Mouse (Mus musculus): ENCODE measurements around the gene Rtn2. TPM values are rescaled to one million over a fixed set of nuclear protein-coding genes. Genes with fewer than 3 reads are reported as not detected.

Rtn2 gene
- total RNA-seq, 4 experiments from 2014 or later = 3.8 to 15.0 (median 6.8) TPM

DNA sequence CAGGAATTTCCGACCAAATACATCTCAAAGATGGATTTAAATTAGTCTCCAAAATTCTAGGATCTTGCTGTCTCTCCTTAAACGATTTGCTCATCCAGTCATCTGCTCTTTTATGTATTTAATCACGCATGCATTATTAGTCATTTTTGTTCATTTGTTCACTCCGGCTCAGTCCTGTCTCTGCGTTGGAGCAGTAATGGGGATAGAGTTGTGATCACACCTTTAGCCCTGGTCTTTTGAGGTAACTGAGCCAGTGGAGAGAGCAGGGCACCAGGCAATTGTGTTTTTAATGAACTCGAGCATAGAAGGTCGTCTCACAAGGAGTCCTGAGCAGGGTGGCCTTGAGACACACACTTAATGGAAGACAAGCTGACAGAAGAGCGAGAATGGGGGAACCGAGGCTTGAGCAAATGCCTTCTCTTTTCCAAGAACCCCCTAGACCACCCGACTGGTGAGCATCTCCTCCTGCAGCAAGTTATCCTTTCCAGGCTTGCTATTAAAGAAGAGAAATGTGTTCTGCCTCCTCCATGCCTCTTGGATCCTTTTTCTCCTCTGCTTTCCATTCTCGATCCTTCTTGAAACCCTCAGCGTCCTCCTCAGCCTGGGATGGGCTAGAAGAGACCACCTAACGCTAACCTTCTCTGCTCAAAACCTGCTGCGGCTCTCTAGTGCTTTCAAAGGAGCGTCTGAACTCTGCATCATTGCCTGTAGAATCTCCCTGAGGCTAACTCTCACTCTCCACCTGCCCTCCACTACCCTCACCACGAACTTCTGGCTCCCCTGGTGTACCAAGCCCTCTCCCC lies 19.2 kb downstream of the Rtn2 start:
- DNase-seq = no peak

- DNase-seq = no peak
Observed at GRCm38 (mm10) chr7:19302264-19303045, 20.0 kb downstream of the Rtn2 start.

- DNase-seq = no peak
Observed at GRCm38 (mm10) chr7:19303046-19303305, 20.6 kb downstream of the Rtn2 start.

- no peak for DNase-seq
Observed at GRCm38 (mm10) chr7:19303770-19304169, 21.3 kb downstream of the Rtn2 start.

DNA sequence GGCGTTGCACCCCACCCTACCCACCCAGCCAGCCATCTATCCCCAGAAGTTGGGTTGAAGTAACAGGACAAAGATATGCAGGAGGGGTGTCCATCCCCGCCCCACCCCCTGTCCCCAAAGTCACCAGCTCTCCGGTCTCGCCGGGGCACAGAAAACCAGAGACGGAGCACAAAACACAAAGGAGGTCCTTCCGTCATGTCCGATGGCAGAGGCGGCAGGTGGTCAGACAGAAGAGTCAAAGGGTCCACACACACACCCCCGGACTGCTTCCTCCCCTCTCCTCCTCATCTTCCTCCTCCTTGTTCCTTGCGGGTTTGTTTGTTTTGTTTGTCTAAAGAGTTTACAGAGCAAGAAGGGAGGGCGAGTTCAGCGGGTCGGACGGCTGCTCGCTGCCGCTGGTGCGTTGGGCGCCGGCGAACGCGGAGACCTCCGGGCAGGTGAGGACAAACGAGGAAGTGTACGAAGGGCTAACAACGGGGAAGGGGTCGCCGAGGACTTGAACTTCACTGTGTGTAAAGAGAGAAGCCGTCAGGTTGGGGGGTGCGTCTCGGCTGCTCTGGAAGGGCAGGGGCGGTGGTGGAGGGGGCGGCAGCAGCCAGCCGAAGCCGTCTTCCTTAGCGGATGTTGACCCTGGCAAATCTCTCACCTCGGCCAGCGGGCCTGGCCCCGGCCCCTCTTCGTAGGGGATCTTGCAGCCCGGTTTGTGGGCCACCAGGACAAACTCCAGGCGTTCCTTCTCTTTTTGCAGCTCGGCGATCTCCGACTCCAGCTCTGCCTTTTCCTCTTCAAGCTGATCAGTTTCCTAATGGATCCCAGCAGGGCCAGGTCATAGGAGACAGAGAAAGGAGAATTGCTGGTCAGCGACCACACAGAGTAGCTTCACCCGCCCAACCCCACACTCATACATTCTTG lies 22.3 kb downstream of the Rtn2 start:
- DNase-seq = no peak

- no peak for DNase-seq
Observed at GRCm38 (mm10) chr7:19305413-19305735, 22.9 kb downstream of the Rtn2 start.

GRCm38 (mm10) chr7:19305796-19306765 lies 23.7 kb downstream of the Rtn2 start:
- DNase-seq = no peak

DNA sequence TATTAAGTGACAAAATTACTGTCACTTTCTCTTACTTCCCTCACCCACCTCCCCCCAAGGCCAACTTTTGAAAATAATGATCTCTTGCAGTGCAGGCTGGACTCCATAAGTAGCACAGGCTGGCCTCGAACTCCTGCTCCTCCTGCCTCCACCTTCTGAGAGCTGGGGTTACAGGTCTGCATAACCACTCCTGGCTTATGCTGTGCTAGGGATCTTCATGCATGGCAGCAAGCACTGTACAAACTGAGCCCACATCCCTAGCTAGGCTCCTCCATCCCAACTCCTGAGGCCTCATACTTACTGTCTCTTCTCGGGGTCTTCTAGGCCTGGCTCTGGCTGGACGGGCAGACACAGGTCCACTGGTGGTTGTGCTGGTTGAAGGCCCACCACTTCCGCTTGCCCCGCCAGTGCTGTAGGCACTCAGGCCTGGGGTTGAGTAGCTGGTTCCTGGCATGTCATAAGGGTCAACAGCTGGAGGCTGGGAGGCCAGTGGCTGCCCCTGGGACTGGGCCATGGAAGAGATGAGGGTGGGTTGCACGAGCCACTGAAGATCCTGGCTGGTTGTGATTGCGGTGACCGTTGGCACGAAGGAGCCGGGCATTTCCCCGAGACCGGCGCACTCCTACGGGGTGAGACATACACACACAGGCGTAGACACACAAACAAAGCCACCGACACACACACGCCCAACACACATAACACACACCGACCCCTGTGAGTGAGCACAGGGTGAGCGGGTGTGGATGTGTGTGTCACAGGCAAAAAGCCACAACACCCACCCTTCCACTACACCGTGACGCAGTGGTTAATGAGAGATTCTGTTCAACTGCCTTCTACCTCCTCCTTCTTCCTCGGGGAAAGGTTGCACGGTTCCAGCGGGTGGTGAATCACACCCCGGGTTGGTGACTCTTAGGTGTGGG lies 24.7 kb downstream of the Rtn2 start:
- DNase-seq = no peak

DNA sequence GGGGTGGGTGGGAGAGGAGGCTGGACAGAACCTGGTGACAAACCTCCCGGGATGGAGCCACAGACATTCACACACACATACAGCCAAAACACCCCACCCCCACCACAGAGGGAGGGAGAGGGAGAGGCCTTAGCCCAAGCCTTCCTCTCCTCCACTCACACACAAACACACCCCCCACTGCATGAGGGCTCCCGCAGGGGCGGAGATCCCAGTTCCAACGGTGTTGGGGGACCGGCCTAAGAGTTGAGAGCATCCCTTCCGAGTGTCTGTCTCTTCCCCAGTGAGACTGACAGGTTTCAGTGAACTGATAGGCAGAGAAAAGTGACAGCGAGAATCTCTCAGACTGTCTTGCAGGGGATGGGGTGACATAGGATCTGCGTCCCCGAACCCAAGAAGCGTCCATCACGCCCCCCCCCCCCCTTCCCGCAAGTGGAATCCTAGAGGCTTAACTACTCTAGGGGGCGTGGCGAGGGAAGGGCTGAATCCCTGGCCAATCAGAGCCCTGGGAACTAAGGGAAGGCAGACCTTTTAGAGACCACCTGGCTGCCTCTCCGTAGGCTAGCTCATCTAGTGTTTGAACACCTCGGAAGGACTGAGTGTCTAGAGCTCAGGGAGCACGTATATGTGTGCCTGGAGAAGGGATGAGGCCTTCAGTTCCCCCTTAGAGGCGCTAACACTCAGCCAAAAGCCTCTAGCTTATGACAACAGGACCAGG lies 25.5 kb downstream of the Rtn2 start:
- peak; percentile 76 for DNase-seq

DNA sequence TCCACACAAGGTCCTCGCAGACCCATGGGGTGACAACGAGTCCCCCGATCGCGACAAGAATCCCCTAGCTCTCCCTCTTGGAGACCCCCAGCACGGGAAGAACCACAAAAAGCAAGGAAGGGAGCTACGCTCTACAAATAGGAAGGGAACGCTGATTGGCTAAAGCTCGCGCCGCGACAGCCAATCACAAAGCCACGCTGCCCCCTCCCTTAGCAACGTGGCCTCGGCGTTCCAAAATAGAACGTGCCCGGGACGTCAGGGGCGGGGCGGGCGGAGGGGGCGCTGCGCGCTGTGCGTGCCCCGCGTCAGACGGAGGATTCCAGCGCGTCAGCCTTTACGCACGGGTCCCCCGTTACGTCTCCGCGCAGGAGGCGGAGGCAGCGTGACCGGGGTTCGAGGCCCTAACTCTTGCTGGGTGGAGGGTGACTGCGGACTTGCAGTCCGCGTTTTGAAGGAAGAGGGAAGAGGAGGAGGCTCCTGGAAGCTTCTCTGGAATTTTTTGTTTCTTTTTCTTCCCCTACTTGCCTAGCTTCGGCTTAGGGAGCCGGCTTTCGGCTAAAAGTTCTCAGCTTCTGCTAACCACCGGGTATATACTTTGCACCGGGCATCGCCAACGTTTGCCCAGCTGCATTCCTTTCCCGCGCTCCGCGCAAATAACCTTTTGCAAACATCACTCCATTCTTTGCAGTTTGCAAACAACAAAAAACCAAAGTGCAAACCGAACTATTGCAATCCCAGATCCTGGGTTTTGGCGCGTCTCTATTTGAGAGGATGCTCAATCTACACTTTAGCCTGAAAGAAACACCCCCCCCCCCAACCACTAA lies 26.2 kb downstream of the Rtn2 start:
- DNase-seq = peak; percentile 96

GRCm38 (mm10) chr7:19309278-19309883 lies 27.0 kb downstream of the Rtn2 start:
- no peak for DNase-seq

- DNase-seq = peak; percentile 93
Observed at GRCm38 (mm10) chr7:19309884-19310641, 27.6 kb downstream of the Rtn2 start, which contains the start of gene Fosb. Gene Fosb, minus strand, starts transcription at chr7:19310051.

GRCm38 (mm10) chr7:19311991-19312390 lies 29.6 kb downstream of the Rtn2 start:
- DNase-seq = no peak

GRCm38 (mm10) chr7:19314033-19314432 lies 31.6 kb downstream of the Rtn2 start:
- no peak for DNase-seq

GRCm38 (mm10) chr7:19316451-19317161 lies 34.2 kb downstream of the Rtn2 start:
- no peak for DNase-seq

DNA sequence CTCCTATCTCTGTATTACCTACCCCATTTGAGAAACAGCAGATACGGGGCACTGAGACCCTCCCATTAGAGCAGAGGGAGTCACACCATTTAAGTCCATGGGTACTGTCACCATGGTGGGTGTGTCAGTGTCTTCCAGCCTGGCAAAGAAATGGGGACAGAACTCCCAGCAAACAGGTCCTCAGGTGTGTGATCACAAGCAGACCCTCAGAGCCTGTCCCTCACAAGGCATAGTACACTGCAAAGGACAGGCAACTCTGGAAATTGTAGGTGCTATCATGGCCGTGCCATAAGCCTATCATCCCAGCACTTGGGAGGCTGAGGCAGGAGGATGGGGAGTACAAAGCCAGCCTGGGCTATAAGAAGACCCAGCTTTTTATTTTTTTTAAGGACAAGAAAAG lies 35.8 kb downstream of the Rtn2 start:
- DNase-seq = no peak

DNA sequence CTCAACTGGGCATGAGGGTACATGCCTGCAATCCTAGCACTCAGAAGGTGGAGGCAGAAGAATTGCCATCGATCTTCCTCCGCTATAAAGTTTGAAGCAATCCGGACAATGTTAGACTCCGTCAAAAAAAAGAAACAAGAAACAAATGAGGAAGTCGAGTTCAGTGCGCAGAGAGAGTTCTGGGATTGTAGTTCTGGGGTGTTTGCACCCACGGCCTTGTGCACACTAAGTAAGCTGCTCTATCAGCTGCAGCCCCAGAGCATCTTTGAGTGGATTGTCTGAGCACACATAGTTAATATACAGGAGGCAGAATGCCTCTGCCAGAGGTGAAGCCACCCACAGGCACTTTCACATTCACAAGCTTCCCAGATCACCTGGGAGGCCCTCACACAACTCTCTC lies 36.3 kb downstream of the Rtn2 start:
- no peak for DNase-seq

All from adrenal gland, adult 8-10 months (tissue).